Mouse (Mus musculus) cerebellum, adult 18-20 months (tissue): Measurements from ENCODE around the gene Bok.
"Not testable (repeated sequence)": the region's sequence is repeated elsewhere in the genome, so short reads cannot be mapped to it uniquely, and the experiment has no call there.

Source experiments
- DNase-seq, 2 experiments: peaks; one replicate each; pipeline ENCODE4 v3.0.0; 2021

Gene Bok

DNA sequence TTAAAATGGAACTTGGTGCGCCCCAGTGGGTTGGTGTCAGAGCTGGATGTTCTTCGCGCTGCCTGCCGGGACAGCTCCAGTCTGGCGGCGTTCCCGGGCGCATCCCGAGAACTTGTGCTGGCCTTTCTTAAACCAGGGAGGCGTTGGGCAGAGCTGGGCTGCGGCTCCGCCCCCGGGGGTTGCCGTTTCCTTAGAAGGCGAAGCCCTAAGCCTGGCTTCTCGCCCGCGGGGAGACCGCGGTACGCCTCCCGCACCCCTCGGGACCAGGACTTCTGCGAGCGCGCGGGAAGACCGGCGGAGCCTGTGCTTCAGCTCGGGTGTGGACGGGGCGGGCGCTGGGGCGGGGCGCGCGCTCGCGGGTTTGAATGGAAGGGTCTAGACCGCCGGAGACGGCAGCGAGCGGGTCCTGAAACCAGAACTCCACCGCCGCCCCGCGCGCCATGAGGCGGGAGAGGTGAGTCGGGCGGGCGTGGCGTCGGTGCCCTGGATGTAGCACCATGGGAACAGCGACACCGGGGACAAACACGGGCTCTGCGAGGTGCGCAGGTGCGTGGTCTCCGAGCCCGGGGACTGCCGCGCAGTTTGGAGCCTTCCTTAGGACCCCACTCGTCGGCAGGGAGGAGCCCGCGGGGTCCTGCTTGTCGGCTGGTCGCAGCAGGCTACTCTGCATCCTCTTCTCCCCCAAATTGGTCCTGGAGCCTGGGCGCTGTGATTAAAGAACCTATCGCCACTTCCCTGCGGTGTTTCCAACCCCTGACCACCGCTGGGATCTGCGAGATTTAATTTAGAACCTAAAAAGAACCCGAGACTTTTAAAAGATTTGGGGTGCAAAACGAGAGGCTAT lies at the start of gene Bok:
Gene Bok, plus strand, starts transcription at position 260 of the 844 bp plus-strand sequence.
- DNase-seq: peak; percentile 43 to 56

DNA sequence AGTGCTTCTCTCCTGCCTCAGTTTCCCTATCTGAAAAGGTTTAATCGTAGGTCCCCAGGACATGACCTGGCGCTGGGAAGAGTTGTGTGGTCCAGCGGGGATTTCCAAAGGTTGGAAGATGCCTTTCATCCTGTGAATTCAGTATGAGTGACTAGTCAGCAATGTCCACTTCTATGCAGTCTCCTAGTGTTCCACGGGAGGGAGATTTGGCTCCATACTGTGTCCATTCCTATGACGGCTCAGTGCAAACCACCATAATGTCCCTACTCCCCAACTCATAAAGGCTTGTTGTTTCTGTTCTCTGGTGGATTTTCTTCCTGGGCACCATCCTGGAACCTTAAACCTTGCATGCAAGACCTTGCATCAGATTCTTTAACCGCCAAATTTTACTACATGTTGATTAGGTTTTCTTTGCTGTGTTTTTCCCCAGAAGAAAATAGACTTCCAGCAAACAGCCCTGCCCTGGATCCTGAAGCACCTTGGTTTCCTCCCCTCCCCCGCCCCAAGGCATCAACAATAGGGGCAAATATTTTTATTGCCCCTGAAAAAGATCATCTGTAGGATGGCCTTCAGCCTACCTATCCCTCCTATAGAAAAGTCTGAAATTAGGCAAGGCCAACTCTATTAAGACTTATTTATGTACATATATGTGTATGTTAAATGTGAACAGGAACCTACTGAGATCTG lies 49.1 kb upstream of the Bok start:
- DNase-seq: no peak

DNA sequence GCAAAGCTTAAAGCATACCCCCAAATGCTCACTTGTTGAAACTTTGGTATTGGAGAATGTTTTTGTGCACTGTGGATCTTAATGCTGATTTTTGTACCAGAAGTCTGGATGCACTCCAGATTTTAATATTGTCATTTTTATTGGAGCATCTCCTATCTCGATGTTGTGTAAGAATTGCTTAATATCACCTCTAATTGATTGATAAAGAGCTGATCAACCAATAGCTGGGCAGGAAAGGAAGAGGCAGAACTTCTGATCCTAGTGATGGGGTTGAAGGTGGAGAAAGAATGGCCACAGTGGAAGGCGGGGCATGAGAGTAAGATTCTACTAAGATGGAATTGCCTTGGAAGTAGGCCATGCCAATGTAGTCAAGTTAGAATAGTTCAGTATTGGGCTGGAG lies 43.5 kb upstream of the Bok start:
- DNase-seq: no peak

DNA sequence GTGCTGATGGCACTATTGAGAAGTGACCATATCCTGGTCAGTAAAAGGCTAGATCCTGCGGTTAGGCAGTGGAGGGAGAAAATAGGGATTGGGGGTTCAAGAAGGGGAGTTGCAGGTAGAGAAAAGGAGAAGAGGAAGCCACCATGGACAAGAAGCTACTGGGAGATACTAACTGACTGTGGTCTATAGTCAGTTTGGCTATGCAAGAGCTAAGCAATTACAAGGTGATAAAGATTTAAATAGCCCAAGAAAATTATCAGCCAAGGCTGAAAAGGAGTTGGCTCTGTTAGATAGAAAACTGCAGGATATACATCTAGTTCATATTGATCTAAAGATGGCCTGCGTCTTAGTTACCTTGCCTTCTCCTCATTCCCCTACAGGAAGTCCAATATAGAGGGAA lies 42.8 kb upstream of the Bok start:
- no peak for DNase-seq

DNA sequence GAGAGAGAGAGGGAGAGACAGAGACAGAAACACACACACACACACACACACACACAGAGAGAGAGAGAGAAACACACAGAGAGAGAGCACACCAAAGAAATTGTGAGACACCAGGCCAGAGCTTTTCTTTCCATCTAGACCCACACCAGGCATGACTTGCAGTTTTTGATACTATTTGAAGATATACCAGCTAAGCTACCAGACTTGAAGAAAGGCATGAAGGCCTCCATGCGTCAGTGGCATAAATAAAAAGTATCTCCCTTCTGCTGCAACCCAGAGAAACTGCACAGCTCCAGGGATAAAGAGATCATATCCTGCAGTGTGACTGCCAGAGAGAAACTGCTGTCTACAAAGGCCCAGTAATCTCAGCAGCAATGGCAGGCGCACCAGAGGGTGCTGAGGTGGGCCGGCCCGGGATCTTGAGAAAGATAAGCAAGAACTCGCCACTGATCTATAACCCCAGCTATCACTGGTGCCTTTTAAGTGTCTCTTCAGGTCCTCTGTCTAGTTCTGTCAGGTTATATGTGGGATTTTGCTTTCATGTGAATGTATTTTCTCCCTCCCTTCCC lies 35.8 kb upstream of the Bok start:
- no peak for DNase-seq

DNA sequence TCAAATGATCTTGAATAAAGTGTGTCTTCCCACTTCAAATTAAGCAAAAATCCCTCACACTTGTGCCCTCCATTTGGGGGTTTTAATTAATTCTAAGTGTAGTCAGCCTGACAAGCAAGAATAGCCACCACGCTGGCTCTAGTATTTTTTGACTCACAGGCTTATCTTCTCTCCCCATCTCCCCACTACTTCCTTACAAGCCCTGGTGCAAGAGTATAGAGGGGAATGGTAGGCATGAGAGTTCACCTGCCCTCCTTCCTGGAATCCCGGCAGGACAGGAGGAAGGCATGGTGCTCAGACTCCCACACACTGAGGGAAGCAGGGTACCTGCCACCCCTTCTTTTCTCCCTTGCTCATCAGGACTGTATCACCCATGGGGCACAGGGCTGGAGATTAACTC lies 31.2 kb upstream of the Bok start:
- no peak for DNase-seq

DNA sequence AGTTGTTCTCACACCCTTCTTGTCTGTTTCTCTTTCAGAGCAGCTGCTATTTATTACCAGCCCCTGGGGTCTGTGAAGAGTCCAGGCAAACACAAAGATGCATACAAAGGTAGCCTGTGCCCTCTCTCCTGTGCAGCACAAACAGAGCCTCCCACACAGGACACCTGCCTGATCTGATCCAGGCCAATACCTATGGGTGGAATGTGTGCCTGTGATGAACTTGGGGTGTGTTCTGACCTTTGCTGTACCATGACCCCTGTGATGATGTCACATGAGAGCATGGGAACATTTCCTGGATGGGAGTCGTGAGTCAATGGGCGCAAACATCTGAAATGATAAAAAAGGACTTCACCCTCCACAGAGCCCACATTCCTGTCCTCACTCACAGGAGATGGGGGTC lies 30.7 kb upstream of the Bok start:
- no peak for DNase-seq

DNA sequence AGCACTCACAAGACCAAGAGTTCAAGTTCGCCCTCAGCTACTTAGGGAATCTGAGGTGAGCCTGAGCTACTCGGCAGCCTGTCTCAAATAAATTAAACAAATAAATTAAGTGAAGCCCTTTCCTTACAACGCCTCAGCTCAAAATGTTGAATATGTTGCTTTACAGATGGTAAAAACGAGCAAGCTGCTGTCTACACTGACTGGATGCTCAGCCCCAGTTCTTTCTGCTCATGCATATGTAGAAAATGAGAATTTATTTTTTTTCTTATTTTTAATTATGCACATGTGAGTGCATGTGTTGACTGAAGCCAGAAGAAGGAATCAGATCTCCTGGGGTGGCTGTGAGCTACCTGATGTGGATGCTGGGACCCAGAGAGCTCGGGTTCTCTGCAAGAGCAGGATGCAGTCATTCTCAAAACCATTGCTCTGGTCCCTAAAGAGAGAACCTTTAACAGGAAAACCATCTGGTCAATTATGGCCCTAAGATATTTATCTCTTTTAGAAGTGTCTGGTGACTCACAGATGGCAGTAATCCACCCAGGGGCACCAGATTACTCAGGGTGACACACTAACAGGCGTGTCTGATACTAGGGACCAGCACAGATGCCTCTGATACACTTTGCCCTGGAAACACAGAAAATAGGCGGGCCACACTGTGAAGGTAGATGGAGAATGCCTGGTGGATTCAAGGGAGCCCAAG lies 29.0 kb upstream of the Bok start:
- DNase-seq: no peak

DNA sequence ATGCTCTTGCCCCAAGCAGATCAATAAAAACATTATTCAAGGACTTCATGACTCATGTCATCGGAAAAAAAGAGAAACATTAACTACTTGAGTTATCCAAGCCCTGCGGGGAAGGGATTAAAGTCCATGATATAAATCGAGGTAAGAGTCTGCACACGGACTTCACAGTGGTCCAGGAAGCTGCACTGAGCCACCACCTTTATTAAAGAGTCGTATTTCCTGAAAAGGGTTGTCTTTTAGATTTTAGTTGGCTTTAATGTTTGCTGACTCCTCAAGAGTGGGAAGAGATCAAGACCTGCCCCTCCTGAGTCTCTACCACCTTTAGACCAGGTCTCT lies 28.5 kb upstream of the Bok start:
- no peak for DNase-seq

DNA sequence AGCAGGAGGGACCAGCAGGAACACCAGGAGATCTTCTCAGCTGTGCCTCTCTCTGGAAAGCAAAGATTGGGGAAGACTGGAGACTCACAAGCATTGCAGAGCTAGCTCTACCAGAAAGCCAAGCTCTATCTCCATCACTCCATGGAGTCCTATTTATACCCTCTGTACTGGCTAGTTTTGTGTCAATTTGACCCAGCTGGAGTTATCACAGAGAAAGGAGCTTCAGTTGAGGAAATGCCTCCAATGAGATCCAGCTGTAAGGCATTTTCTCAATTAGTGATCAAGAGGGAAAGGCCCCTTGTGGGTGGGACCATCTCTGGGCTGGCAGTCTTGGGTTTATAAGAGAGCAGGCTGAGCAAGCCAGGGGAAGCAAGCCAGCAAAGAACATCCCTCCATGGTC lies 26.9 kb upstream of the Bok start, which contains the start of gene Stk25:
Gene Stk25, minus strand, starts transcription at position 101 of the 400 bp plus-strand sequence.
- DNase-seq: not testable (repeated sequence)

DNA sequence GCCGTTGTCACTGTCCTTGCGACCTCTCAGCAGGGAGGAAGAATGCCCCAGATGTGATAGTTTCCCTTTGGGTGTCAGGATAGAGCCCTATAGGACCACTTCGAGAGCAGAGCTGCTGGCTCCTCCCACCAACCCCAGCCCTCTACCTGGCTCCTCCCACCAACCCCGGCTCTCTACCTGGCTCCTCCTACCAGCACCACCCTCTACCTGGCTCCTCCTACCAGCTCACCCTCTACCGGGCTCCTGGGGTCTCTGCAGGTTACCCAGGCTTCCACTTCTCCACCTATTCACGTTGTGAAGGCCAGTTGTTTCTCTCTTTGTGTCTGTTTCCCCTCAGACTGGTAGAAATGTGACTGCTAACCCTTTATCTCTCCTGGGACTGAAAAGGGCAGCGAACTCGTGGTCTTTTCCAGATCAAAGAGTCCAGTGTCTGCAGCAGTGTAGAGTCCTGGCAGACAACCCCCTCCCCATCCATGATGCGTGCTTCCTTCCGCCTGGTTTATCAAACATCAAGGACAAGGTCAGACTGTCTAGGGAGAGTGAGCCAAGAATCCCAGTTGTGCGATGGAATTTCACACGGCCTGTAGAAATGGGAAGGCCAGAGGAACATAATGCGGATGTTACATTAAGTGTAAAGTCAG lies 17.6 kb upstream of the Bok start:
- DNase-seq: no peak

DNA sequence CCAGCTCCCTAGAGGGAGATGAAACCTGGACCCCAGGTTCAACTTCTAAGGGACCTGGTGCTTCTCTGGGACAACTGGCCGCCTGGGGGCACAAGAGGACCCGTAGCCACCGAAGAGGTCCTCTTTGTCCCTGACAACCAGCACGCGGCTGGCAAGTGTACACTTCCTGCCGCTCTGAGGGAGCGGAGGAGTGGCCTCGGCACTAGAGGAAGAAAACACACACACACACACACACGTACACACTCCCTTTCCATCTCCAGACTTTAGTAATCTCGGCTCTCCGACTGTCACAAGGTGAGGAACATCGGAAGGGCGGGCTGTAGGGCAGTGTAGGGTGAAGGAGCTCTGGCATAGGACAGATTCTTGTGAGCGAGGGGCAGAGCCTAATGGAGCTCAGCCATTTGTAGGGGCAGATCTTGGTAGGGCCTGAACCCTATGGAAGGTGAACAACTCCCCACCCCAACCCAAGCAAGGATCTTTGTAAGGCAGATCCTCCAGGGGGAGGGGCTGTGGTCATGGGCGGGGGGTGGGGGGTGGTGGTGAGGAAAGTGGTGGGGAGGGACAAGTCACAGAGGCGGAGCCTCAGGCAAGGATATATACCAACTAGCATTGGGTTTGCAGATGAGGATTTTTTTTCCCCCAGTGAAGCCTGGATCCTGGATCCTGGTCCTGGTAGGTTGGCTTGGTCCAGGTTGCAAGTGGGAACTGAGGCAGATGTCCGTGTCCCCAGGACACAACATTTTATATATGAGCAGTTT lies 16.5 kb upstream of the Bok start:
- DNase-seq: peak; percentile 63 to 70

DNA sequence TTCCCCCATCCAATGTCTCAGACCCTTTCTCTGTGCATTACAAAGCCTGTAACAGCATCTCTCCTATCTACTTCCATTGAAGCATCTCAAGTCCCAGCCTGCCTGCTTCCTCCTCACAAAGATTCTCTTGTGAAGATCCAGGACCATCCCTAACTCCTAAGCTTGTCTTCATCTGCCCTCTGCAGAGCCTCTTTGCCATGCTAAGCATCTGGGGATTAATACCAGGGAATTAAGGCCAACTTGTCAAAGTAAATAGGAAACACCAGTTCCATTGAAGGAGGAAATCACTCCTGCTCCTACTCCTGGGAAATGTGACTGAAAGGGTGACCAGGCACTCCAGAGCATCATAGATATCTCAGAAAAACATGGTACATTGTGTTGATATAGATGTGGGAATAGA lies 15.5 kb upstream of the Bok start:
- no peak for DNase-seq

DNA sequence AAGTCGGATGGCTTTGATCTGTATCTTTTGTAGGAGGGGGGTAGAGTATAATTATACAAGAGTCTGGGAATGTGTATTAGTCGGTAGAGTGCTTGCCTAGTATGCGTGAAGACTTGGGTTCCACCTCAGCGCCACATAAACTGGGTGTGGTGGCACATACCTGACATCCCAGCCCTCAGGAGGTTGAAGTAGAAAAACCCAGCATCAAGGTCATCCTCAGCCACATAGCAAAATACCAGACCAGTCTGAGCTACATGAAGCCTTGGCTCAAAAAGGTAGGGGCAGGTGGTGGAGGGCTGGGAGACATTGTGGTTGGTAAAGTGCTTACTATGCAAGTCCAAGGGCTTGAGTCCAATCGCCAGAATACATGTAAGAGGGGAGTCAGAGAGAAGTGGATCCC lies 12.8 kb upstream of the Bok start:
- DNase-seq: no peak

DNA sequence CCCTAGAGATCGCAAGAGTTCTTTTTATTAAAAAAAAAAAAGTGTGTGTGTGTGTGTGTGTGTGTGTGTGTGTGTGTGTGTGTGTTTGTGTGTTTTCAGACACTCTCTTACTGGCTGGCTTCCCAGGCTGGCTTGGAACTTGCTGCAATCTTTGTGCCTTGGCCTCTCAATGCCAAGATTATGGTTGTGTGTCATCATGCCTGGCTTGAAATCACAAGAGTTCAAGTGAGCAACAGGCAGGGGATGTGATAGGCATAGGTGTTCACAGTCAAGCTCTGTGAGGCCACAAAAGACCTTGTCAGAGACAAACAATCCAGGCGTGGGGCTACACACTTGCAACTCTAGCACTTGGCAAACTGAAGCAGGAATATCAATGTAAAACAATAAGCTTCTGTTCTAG lies 7.1 kb upstream of the Bok start:
- DNase-seq: no peak

DNA sequence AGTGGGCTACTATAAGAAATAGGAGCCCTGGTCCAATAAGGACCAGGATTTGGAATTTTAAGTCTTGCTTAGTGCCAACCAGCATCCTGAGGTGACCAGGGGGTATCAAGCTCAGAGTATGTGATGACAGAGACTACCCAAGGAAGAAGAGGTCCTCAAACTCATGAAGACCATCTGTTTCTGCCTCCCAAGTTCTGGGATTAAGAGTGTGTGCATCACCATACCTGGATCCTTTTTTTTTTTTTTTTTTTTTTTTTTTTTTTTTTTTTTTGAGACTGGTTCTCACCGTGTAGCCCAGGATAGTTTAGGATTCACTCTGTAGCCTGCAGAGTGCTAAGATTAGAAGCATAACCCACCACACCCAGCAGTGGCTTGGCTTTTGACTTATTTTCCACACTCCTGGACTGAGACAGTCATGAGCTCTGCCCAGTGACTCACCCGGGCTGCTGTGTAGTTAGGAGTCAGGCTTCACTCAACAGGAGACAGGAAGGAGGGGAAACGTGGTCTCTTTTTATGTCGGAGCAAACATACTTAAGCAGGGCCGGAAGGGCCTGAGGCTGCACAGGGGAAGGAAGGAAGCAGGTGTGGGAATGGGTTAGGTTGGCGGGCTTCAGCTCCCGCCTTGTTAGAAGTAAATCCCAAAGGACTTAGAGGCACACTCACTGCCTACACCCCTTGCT lies 5.4 kb upstream of the Bok start:
- DNase-seq: no peak

DNA sequence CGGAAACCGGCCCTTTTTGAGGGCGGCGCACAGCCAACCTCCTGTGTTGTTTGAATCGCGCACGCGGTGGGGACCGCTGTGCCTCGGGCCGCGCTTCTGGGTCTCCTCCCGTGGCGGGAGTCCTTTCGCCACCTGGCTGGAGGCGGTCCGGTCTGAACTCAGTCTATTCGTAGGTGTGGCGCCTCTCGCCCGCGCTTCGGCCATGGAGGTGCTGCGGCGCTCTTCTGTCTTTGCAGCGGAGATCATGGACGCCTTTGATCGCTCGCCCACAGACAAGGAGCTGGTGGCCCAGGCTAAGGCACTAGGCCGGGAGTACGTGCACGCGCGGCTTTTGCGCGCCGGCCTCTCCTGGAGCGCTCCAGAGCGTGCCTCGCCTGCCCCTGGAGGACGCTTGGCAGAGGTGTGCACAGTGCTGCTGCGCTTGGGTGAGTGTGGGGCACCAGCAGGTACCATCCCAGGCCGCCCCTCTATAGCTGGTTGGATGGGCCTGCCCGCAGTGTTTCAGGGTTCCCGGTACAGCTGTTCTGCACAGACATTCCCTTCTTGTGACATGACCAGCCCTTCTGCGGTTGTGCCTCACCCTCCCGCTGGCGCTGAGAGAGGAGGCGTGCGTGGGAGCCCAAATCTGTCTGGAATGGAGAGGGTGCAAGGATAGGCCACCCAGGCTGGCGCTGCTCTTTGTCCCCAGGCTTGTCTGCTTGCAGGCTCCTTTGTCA lies 943 bp downstream of the Bok start:
- DNase-seq: peak; percentile 40 to 56

DNA sequence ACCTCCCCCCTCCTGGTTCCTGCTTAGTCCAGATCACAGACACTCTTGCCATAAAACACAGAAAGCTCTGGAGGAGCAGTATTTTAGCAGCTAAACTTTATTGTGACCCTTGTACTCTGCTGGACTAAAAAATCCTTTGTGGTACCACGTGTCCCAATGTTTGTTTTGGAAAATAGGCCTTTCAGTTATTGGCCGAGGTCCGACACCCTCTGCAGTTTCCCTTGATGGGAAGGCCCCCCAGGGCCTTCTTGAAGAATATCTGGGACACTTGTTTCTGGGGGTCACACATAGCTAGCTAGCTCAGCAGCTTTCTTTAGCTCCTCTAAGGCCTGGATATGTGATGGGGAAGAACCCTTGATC lies 1.5 kb downstream of the Bok start:
- no peak for DNase-seq

DNA sequence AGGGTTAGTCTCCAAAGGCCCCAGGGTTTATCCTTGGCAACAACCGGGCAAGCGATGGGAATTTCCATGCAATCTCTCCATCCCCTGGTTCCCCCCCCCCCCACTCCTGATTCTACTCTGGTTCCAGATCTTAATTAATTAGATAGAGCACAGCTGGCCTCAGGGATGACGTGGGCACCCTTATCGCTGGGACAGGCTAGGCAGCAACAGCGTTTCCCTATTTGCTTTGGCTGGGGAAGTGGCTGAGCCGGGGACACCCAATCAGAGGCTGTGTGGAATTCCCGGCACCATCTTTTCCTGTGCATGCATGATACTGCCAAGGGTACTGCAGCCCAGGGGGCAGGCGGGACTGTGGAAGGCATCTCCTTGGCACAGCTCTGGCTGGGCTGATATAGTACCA lies 2.7 kb downstream of the Bok start:
- DNase-seq: no peak

DNA sequence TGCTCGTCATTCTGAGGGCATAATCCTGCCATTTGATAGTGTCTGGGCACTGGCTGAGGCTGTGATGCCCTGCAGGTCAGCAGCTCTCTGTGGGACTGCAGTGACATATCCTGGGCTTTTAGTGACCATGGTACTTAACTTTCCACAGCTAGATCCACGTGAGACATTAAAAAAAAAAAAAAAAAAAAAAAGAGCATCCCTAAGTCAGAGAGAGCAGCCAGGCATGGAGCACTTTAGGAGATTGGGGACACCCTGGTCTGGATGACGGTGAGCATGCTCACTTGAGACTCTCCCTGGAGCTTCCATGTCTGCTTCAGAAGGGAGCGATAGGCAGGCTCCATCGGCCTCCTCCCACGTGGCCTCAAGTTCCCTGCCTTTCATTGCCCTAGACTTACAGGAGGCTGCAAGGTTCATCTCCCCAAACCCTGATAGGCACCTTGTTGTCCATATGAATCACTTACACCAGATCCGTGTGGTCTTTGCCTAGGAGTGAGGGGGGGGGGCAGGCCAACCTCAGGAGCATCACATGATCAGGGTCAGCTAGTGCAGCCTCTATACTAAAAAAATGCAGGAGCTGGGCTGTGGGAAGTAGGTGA lies 4.5 kb downstream of the Bok start:
- no peak for DNase-seq

DNA sequence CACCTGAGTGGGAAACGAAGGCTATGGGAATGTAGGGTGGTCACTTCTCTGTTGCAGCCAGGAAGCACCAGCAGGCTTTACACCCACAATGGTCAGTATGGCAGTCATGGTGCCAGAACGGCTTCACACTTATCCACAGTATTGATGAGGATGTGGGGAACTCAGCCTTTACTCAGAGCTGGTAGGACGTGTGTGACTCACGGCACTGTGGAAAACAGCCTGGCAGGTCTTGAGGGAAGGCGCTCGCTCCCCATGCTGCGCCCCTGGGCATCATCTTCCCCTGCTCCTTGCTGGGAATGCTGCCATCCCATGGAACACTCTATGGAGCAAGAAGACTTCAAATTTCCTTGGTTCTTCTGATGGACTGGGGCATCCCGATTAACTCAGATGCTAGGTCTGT lies 5.6 kb downstream of the Bok start:
- no peak for DNase-seq
